Mouse (Mus musculus) neural tube, embryonic 11.5 days (tissue): Measurements from ENCODE around the gene Eif3b. TPM values are rescaled to one million over a fixed set of nuclear protein-coding genes. Genes with fewer than 3 reads are reported as not detected.
"Not testable (repeated sequence)": the region's sequence is repeated elsewhere in the genome, so short reads cannot be mapped to it uniquely, and the experiment has no call there.

Source experiments
- ATAC-seq: fragments of 200-750 bp; cut with Nextera tagmentation; 2 replicates; pipeline ENCODE4 v1.8.0; 2017; ENCODE audit warnings: moderate number of reproducible peaks, mild to moderate bottlenecking, moderate TSS enrichment, moderate library complexity; ENCODE audit not compliant: insufficient read depth, low FRiP score, low TSS enrichment
- DNase-seq: peaks from one replicate; pipeline ENCODE4 v3.0.0-alpha.2; 2015; ENCODE audit warnings: low spot score
- H3K27ac ChIP-seq: fragments of 300-500 bp; sonication (generic); 2 replicates; pipeline ENCODE4 v1.5.1; 2014; ENCODE audit warnings: low read depth, mild to moderate bottlenecking, low read length
- H3K27me3 ChIP-seq: fragments of 300-500 bp; sonication (generic); 2 replicates; pipeline ENCODE4 v1.6.1; 2014; ENCODE audit warnings: mild to moderate bottlenecking, low read length, mixed read lengths; ENCODE audit not compliant: control insufficient read depth, insufficient read depth
- H3K36me3 ChIP-seq: fragments of 300-500 bp; sonication (generic); 2 replicates; pipeline ENCODE4 v1.6.1; 2014; ENCODE audit warnings: mild to moderate bottlenecking, low read length, moderate library complexity, mixed read lengths; ENCODE audit not compliant: control insufficient read depth, insufficient read depth
- H3K4me1 ChIP-seq: fragments of 300-500 bp; sonication (generic); 2 replicates; pipeline ENCODE4 v1.6.1; 2014; ENCODE audit warnings: low read length, mixed read lengths; ENCODE audit not compliant: control insufficient read depth, insufficient read depth
- H3K4me2 ChIP-seq: fragments of 300-500 bp; sonication (generic); 2 replicates; pipeline ENCODE4 v1.6.1; 2014; ENCODE audit warnings: low read depth, mild to moderate bottlenecking, moderate library complexity
- H3K4me3 ChIP-seq: fragments of 300-500 bp; sonication (generic); 2 replicates; pipeline ENCODE4 v1.5.1; 2014; ENCODE audit warnings: low read depth, low read length
- H3K9ac ChIP-seq: fragments of 300-500 bp; sonication (generic); 2 replicates; pipeline ENCODE4 v1.6.1; 2014; ENCODE audit warnings: mild to moderate bottlenecking, low read length
- H3K9me3 ChIP-seq: fragments of 300-500 bp; sonication (generic); 2 replicates; pipeline ENCODE4 v1.6.1; 2016; ENCODE audit warnings: low read length; ENCODE audit not compliant: control insufficient read depth
- WGBS: fragments of 180-500 bp; shearing (Covaris S2); extraction: QIAGEN DNeasy Blood & Tissue Kit; methylation state at CpG from one replicate; pipeline ENCODE4 v1.1.7; 2014; 5-methylcytosine and 5-hydroxymethylcytosine counted together
- polyA plus RNA-seq: library from polyadenylated mRNA; unstranded; fragments of >200 nt; fragmentation: Nextera tagmentation; extraction: Ambion mirVana; gene quantifications from 2 replicates; pipeline ENCODE4 v1.2.1, GENCODE M21; 2014

The Eif3b gene
- polyA plus RNA-seq, 1 experiment from 2014 or later: 198 TPM

GRCm38 (mm10) chr5:140411339-140411738 lies 7.8 kb upstream of the Eif3b start:
- ATAC-seq (no peak), DNase-seq (peak; percentile 40)
- no peak overlapping the region for H3K4me3 ChIP-seq
- no peaks in the 10 kb centered on the region for H3K4me1 ChIP-seq
- no peaks in the 10 kb centered on the region for H3K9me3 ChIP-seq
- H3K27me3 ChIP-seq: no peaks in the 10 kb centered on the region
- H3K9ac ChIP-seq: no peak overlapping the region
- no peaks in the 10 kb centered on the region for H3K36me3 ChIP-seq
- no peak overlapping the region for H3K4me2 ChIP-seq
- 39% methylated on average over 8 of the region's 8 CpGs for WGBS
- no peak overlapping the region for H3K27ac ChIP-seq

GRCm38 (mm10) chr5:140414647-140415046 lies 4.5 kb upstream of the Eif3b start:
- Histone ChIP-seq H3K36me3 (no peaks in the 10 kb centered on the region), H3K4me1 (peaks cover 4% of the 10 kb centered on the region; the same call in 1 of the 2 replicates), H3K4me3 (no peak overlapping the region), H3K27me3 (no peaks in the 10 kb centered on the region), H3K9me3 (no peaks in the 10 kb centered on the region), H3K9ac (no peak overlapping the region), H3K27ac (no peak overlapping the region), H3K4me2 (no peak overlapping the region)
- DNase-seq (no peak), ATAC-seq (no peak)
- 74% methylated on average over 4 of the region's 4 CpGs for WGBS

GRCm38 (mm10) chr5:140418106-140418488 lies 1.0 kb upstream of the Eif3b start:
- DNase-seq: no peak
- Histone ChIP-seq H3K27ac (peak overlapping the region; percentile 92), H3K4me2 (peak overlapping the region; percentile 90), H3K9ac (peak overlapping the region; percentile 85), H3K27me3 (no peaks in the 10 kb centered on the region), H3K9me3 (no peaks in the 10 kb centered on the region), H3K4me1 (peaks cover 20% of the 10 kb centered on the region), H3K4me3 (peak overlapping the region; percentile 100), H3K36me3 (0 out of 2 replicates have a peak, but pooled peaks cover 2% of the 10 kb centered on the region)
- ATAC-seq: no peak
- 2% methylated on average over 12 of the region's 12 CpGs for WGBS

- Histone ChIP-seq H3K4me3 (peak overlapping the region; percentile 100), H3K27ac (peak overlapping the region; percentile 73), H3K4me1 (peaks cover 20% of the 10 kb centered on the region), H3K4me2 (peak overlapping the region; percentile 90), H3K36me3 (0 out of 2 replicates have a peak, but pooled peaks cover 2% of the 10 kb centered on the region), H3K27me3 (no peaks in the 10 kb centered on the region), H3K9ac (peak overlapping the region; percentile 98), H3K9me3 (no peaks in the 10 kb centered on the region)
- DNase-seq (peak; percentile 18), ATAC-seq (0 out of 2 replicates have a peak, but pooled peaks have one; percentile 29)
- under 1% methylated on average over 59 of the region's 62 CpGs for WGBS
These were observed 433 bp downstream of the Eif3b start for GRCm38 (mm10) chr5:140419442-140420080.

GRCm38 (mm10) chr5:140420616-140421015 lies 1.5 kb downstream of the Eif3b start:
- Histone ChIP-seq H3K9ac (peak overlapping the region; percentile 98; the same call in 1 of the 2 replicates), H3K4me3 (peak overlapping the region; percentile 100), H3K4me1 (peaks cover 20% of the 10 kb centered on the region), H3K27ac (no peak overlapping the region), H3K36me3 (0 out of 2 replicates have a peak, but pooled peaks cover 2% of the 10 kb centered on the region), H3K9me3 (no peaks in the 10 kb centered on the region), H3K4me2 (peak overlapping the region; percentile 90), H3K27me3 (no peaks in the 10 kb centered on the region)
- ATAC-seq: no peak
- DNase-seq: no peak
- WGBS: 67% methylated on average over 4 of the region's 4 CpGs

GRCm38 (mm10) chr5:140425016-140425783 lies 6.1 kb downstream of the Eif3b start:
- Histone ChIP-seq H3K27ac (no peak overlapping the region), H3K9me3 (no peaks in the 10 kb centered on the region), H3K4me2 (no peak overlapping the region), H3K36me3 (peaks cover 22% of the 10 kb centered on the region), H3K4me3 (no peak overlapping the region), H3K9ac (no peak overlapping the region), H3K4me1 (peaks cover 12% of the 10 kb centered on the region), H3K27me3 (no peaks in the 10 kb centered on the region)
- DNase-seq (no peak), ATAC-seq (no peak)
- 94% methylated on average over 17 of the region's 17 CpGs for WGBS

GRCm38 (mm10) chr5:140439117-140439516 lies 20.0 kb downstream of the Eif3b start:
- H3K27me3 ChIP-seq, ATAC-seq, DNase-seq, H3K9ac ChIP-seq, H3K4me3 ChIP-seq, H3K4me1 ChIP-seq, H3K4me2 ChIP-seq, H3K9me3 ChIP-seq, H3K27ac ChIP-seq: not testable (repeated sequence)
- WGBS: 80% methylated on average over 1 of the region's 6 CpGs
- H3K36me3 ChIP-seq: peaks cover 44% of the 10 kb centered on the region

- ATAC-seq (no peak), DNase-seq (no peak)
- Histone ChIP-seq H3K9ac (no peak overlapping the region), H3K27ac (no peak overlapping the region), H3K27me3 (no peaks in the 10 kb centered on the region), H3K36me3 (peaks cover 39% of the 10 kb centered on the region), H3K9me3 (no peaks in the 10 kb centered on the region), H3K4me1 (no peaks in the 10 kb centered on the region), H3K4me3 (no peak overlapping the region), H3K4me2 (no peak overlapping the region)
- 92% methylated on average over 3 of the region's 3 CpGs for WGBS
These were observed 22.3 kb downstream of the Eif3b start for GRCm38 (mm10) chr5:140441406-140441805.
